Mouse (Mus musculus): ENCODE results near the gene Trpt1.

- TF ChIP-seq POLR2A (IDR thresholded peaks at IDR 0.05; ENCODE audit: low read depth, low read length) (no peak), CTCF (conservative IDR thresholded peaks at IDR 0.05; ENCODE audit: insufficient read depth, insufficient read length, low read depth, low read length) (peak; percentile 55)
Measured at GRCm38 (mm10) chr19:6979486-6980380, 16.2 kb upstream of the Trpt1 start.
